Mouse (Mus musculus) MEL-GATA-1-ER (cell line): Measurements from ENCODE around the gene Lmna.

Experiments used
- DNase-seq: peaks from one replicate; pipeline ENCODE4 v3.0.0-alpha.2; 2012; ENCODE audit warnings: low read depth; ENCODE audit errors: extremely low read depth

The Lmna gene

GRCm38 (mm10) chr3:88473571-88473970, 36.2 kb downstream of the Lmna start:
- no peak for DNase-seq

- no peak for DNase-seq
Observed at GRCm38 (mm10) chr3:88473020-88473419, 36.7 kb downstream of the Lmna start.

GRCm38 (mm10) chr3:88470943-88471479, 38.7 kb downstream of the Lmna start:
- DNase-seq = no peak

- no peak for DNase-seq
Observed at GRCm38 (mm10) chr3:88469466-88469865, 40.3 kb downstream of the Lmna start.

GRCm38 (mm10) chr3:88467116-88467824, 42.5 kb downstream of the Lmna start:
- peak; percentile 79 for DNase-seq

GRCm38 (mm10) chr3:88465127-88465526, 44.6 kb downstream of the Lmna start:
- no peak for DNase-seq

- DNase-seq = no peak
Observed at GRCm38 (mm10) chr3:88464425-88464824, 45.3 kb downstream of the Lmna start.

- no peak for DNase-seq
Observed at GRCm38 (mm10) chr3:88460983-88461696, 48.6 kb downstream of the Lmna start, which contains the start of gene Sema4a. TSS of gene Sema4a (minus strand) at chr3:88461182.

- DNase-seq = no peak
Observed at GRCm38 (mm10) chr3:88460029-88460428, 49.7 kb downstream of the Lmna start.

- no peak for DNase-seq
Observed at GRCm38 (mm10) chr3:88458778-88459219, 51.0 kb downstream of the Lmna start.

- DNase-seq = no peak
Observed at GRCm38 (mm10) chr3:88456746-88457532, 52.8 kb downstream of the Lmna start.

GRCm38 (mm10) chr3:88456313-88456712, 53.4 kb downstream of the Lmna start:
- no peak for DNase-seq

- DNase-seq = peak; percentile 66
Observed at GRCm38 (mm10) chr3:88455588-88456264, 54.0 kb downstream of the Lmna start.

- peak; percentile 83 for DNase-seq
Observed at GRCm38 (mm10) chr3:88454762-88455587, 54.8 kb downstream of the Lmna start.

- no peak for DNase-seq
Observed at GRCm38 (mm10) chr3:88453986-88454385, 55.8 kb downstream of the Lmna start.

- DNase-seq = no peak
Observed at GRCm38 (mm10) chr3:88453369-88453768, 56.4 kb downstream of the Lmna start.

GRCm38 (mm10) chr3:88452716-88453115, 57.0 kb downstream of the Lmna start:
- no peak for DNase-seq

GRCm38 (mm10) chr3:88452246-88452645, 57.5 kb downstream of the Lmna start:
- no peak for DNase-seq

GRCm38 (mm10) chr3:88450379-88451131, 59.2 kb downstream of the Lmna start:
- DNase-seq = no peak
